Mouse (Mus musculus): ENCODE measurements at regions not wholly inside any gene's neighbourhood (a gene's known extent, or its start where the extent isn't known, plus 50 kb on each side); places are given as distances from the start of the nearest gene placed in this dataset.

DNA sequence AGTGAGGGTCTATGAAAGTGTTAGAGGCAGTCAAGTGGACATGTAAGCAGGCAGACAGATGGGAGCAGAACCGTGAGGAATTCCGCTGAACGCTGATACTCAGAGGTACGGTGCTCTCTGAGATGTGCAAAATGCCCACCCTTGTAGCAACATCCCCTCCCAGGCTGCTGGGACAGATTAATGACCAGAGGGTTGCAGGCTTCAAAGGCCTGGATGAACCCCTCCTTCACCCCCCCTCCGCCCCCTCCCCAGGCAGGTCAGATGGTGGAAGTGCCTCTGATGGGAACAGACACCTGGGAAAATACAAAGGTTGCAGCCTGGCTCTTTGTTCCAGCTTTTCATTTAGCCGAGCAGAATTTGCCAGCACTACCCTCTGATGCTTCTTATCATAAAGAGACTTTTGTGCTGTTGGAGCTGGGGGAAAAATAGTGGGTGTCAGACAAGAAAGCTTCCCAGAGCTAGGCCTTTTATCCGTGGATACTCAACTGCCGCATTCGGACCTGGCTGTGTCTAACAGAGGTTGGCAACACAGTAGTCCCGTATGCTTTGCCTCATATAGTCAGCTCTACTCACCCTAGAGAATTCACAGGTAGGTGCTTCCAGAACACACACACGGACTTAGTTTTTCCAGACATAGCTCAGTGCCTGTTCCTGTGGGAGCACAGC, 111.2 kb upstream of the Ranbp3l start:
- WGBS = 79% methylated on average over 11 of the region's 11 CpGs

DNA sequence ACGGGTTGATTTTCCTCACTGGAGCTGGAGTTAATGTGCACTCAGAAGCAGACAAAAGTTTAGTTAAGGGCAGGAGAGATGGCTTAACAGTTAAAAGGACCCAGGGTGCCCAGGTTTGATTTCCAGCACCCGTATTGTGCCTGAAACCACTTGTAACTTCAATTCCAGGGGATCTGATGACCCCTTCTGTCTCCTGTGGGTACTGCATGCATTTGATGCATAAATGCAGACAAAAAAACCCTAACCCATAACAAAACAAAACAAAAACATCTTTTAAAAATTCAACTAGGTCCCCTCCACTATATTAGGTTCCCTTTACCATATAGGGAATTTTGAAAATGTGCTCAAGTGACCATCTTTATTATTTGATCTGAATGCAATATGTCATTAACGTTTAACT, 112.2 kb upstream of the Ranbp3l start:
- H3K4me3 ChIP-seq (ENCODE audit: low read depth, low read length) = no peak overlapping the region
- WGBS = 94% methylated on average over 3 of the region's 3 CpGs
- H3K4me2 ChIP-seq (replicated peaks; ENCODE audit: low read depth) = no peak overlapping the region
- H3K36me3 ChIP-seq (ENCODE audit: control insufficient read depth, insufficient read depth) = no peaks in the 10 kb centered on the region
- TF ChIP-seq CTCF (IDR thresholded peaks at IDR 0.05; ENCODE audit: low read depth) = 0 out of 2 replicates have a peak, but pooled peaks have one; percentile 8
- no peaks in the 10 kb centered on the region for H3K27me3 ChIP-seq (replicated peaks; ENCODE audit: control insufficient read depth, insufficient read depth, low read length)
- H3K9me3 ChIP-seq (ENCODE audit: control insufficient read depth) = no peaks in the 10 kb centered on the region
- H3K27ac ChIP-seq (ENCODE audit: low read depth, low read length) = no peak overlapping the region
- no peak for ATAC-seq
- H3K4me1 ChIP-seq (replicated peaks; ENCODE audit: control insufficient read depth, insufficient read depth, low read length) = no peaks in the 10 kb centered on the region
- no peak overlapping the region for H3K9ac ChIP-seq (ENCODE audit: low read depth, low read length)

More for the DNA sequence above, 111.2 kb upstream of the Ranbp3l start:
- no peak for TF ChIP-seq CTCF (IDR thresholded peaks at IDR 0.05; ENCODE audit: low read depth)
- H3K27me3 ChIP-seq (replicated peaks; ENCODE audit: control insufficient read depth, insufficient read depth, low read length) = no peaks in the 10 kb centered on the region
- no peak overlapping the region for H3K9ac ChIP-seq (ENCODE audit: low read depth, low read length)
- no peaks in the 10 kb centered on the region for H3K36me3 ChIP-seq (ENCODE audit: control insufficient read depth, insufficient read depth)
- no peaks in the 10 kb centered on the region for H3K9me3 ChIP-seq (ENCODE audit: control insufficient read depth)
- H3K27ac ChIP-seq (ENCODE audit: low read depth, low read length) = no peak overlapping the region
- no peak overlapping the region for H3K4me2 ChIP-seq (replicated peaks; ENCODE audit: low read depth)
- ATAC-seq = no peak
- no peaks in the 10 kb centered on the region for H3K4me1 ChIP-seq (replicated peaks; ENCODE audit: control insufficient read depth, insufficient read depth, low read length)
- no peak overlapping the region for H3K4me3 ChIP-seq (ENCODE audit: low read depth, low read length)

DNA sequence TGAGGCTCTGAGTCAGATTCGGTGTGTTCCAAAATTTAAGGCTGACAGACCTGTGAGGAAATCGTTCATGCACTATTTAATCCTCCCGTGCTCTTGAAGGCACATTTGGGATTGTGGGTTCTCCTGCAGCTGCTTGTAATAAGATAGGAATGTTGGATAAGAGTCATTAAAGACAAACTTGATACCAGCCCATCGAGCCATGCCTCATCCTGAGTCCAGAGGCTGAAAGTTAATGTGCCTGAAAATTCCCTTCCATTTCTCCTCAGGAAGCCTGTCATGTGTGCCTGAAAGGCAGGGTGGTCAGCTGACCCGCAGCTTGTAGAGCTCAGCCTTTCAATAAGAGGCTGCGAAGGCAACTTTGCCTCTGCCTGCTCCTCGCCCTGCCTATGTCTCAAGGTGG, 113.4 kb upstream of the Ranbp3l start:
- WGBS = 77% methylated on average over 7 of the region's 7 CpGs
- no peak overlapping the region for H3K9ac ChIP-seq (ENCODE audit: low read depth, low read length)
- no peaks in the 10 kb centered on the region for H3K27me3 ChIP-seq (replicated peaks; ENCODE audit: control insufficient read depth, insufficient read depth, low read length)
- H3K4me3 ChIP-seq (ENCODE audit: low read depth, low read length) = no peak overlapping the region
- no peak for TF ChIP-seq CTCF (IDR thresholded peaks at IDR 0.05; ENCODE audit: low read depth)
- no peak for ATAC-seq
- H3K36me3 ChIP-seq (ENCODE audit: control insufficient read depth, insufficient read depth) = no peaks in the 10 kb centered on the region
- no peaks in the 10 kb centered on the region for H3K4me1 ChIP-seq (replicated peaks; ENCODE audit: control insufficient read depth, insufficient read depth, low read length)
- H3K4me2 ChIP-seq (replicated peaks; ENCODE audit: low read depth) = no peak overlapping the region
- H3K27ac ChIP-seq (ENCODE audit: low read depth, low read length) = no peak overlapping the region
- H3K9me3 ChIP-seq (ENCODE audit: control insufficient read depth) = no peaks in the 10 kb centered on the region

DNA sequence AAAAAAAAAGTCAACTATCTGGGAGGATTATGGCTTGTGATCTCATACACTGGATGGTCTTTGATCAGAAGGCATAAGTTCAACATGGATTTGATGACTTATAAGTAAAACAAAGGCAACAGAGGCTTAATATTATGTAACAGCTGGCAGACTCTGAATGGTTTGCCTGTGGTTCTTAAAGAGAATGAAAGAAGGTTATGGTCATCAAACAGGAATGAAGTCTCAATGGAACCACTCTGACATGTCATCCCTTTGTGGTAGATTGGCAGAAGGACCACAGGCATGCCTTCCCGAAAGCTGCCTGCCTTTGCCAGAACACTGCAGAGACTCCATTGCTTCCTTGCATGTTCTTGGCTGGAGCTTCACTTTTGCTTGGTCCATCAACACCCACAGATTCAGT, 116.8 kb upstream of the Ranbp3l start:
- 93% methylated on average over 1 of the region's 1 CpGs for WGBS
- TF ChIP-seq CTCF (IDR thresholded peaks at IDR 0.05; ENCODE audit: low read depth) = no peak

DNA sequence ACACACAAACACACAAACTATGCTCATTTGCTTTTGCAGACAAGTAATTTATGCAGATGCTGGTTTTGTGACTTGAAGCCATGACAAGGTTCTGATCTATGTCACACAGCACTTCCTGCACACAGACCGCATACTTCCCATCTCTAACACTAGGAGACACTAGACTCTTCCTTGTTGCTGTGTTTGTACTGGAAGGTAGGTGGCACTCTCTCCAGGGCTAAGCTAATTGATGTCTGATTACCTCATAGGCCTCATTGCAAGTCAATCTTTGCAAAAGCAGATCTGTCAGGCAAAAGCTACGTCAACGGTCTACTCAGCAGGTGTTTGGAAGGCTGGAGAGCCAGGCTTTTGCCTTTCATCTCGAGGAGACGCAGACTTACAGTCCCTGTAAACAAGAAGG, 118.3 kb upstream of the Ranbp3l start:
- Histone ChIP-seq H3K4me1 (replicated peaks; ENCODE audit: control insufficient read depth, insufficient read depth, low read length) (no peaks in the 10 kb centered on the region), H3K9me3 (ENCODE audit: control insufficient read depth) (no peaks in the 10 kb centered on the region), H3K27ac (ENCODE audit: low read depth, low read length) (no peak overlapping the region), H3K4me3 (ENCODE audit: low read depth, low read length) (no peak overlapping the region), H3K27me3 (replicated peaks; ENCODE audit: control insufficient read depth, insufficient read depth, low read length) (no peaks in the 10 kb centered on the region), H3K36me3 (ENCODE audit: control insufficient read depth, insufficient read depth) (no peaks in the 10 kb centered on the region), H3K4me2 (replicated peaks; ENCODE audit: low read depth) (no peak overlapping the region), H3K9ac (ENCODE audit: low read depth, low read length) (no peak overlapping the region)
- no peak for ATAC-seq
- TF ChIP-seq CTCF (IDR thresholded peaks at IDR 0.05; ENCODE audit: low read depth) = peak; percentile 68
- 73% methylated on average over 5 of the region's 5 CpGs for WGBS

More for the DNA sequence above, 116.8 kb upstream of the Ranbp3l start:
- no peaks in the 10 kb centered on the region for H3K27me3 ChIP-seq (replicated peaks; ENCODE audit: control insufficient read depth, insufficient read depth, low read length)
- H3K27ac ChIP-seq (ENCODE audit: low read depth, low read length) = no peak overlapping the region
- H3K4me3 ChIP-seq (ENCODE audit: low read depth, low read length) = no peak overlapping the region
- ATAC-seq = no peak
- H3K9me3 ChIP-seq (ENCODE audit: control insufficient read depth) = no peaks in the 10 kb centered on the region
- no peak overlapping the region for H3K9ac ChIP-seq (ENCODE audit: low read depth, low read length)
- no peak overlapping the region for H3K4me2 ChIP-seq (replicated peaks; ENCODE audit: low read depth)
- H3K4me1 ChIP-seq (replicated peaks; ENCODE audit: control insufficient read depth, insufficient read depth, low read length) = no peaks in the 10 kb centered on the region
- H3K36me3 ChIP-seq (ENCODE audit: control insufficient read depth, insufficient read depth) = no peaks in the 10 kb centered on the region

DNA sequence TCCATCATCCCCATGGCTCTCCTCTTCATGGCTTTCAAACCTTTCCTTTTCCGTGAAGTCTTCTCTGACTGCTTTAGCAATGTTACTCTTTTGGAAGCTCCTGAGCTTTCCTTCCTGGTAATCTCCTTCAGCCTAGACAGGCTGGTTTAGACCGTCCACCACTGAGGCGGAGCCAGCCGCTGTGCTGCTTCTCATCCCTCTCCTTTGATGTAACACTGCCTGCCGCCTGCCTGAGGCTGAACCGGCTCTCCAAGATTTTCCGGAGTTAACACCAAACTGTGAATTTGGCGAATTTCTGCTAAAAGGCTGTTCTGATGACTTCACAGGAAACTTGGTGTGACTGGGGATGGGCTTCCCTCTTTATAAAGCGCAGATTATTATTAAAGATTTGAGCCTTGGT, 125.6 kb upstream of the Ranbp3l start:
- no peaks in the 10 kb centered on the region for H3K9me3 ChIP-seq (ENCODE audit: control insufficient read depth)
- no peak for TF ChIP-seq CTCF (IDR thresholded peaks at IDR 0.05; ENCODE audit: low read depth)
- ATAC-seq = no peak
- H3K9ac ChIP-seq (ENCODE audit: low read depth, low read length) = no peak overlapping the region
- H3K4me1 ChIP-seq (replicated peaks; ENCODE audit: control insufficient read depth, insufficient read depth, low read length) = no peaks in the 10 kb centered on the region
- 28% methylated on average over 9 of the region's 9 CpGs for WGBS
- H3K36me3 ChIP-seq (ENCODE audit: control insufficient read depth, insufficient read depth) = no peaks in the 10 kb centered on the region
- H3K27me3 ChIP-seq (replicated peaks; ENCODE audit: control insufficient read depth, insufficient read depth, low read length) = no peaks in the 10 kb centered on the region
- H3K4me2 ChIP-seq (replicated peaks; ENCODE audit: low read depth) = no peak overlapping the region
- no peak overlapping the region for H3K4me3 ChIP-seq (ENCODE audit: low read depth, low read length)
- H3K27ac ChIP-seq (ENCODE audit: low read depth, low read length) = no peak overlapping the region

DNA sequence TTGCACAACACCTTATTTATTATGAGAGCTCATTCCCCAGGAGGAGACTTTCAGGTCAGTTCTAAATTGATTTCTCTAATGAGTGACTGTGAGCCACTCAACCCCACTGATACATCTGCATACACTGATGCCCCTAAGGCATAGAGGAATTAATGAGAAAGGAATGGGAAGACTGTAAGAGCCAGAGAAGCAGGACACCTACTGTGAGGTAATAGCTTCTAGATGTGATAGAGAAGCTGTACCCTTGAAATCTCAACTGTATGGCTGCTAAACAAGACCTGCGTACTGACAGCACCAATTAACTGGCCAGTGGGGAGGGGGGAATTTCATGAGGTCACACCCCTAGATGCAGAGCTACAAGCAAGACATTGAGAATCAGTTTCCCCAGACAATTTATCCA, 128.3 kb upstream of the Ranbp3l start:
- no peak for TF ChIP-seq CTCF (IDR thresholded peaks at IDR 0.05; ENCODE audit: low read depth)
- ATAC-seq = no peak
- H3K4me3 ChIP-seq (ENCODE audit: low read depth, low read length) = no peak overlapping the region
- WGBS = 86% methylated on average over 1 of the region's 1 CpGs
- H3K36me3 ChIP-seq (ENCODE audit: control insufficient read depth, insufficient read depth) = no peaks in the 10 kb centered on the region
- H3K4me2 ChIP-seq (replicated peaks; ENCODE audit: low read depth) = no peak overlapping the region
- no peak overlapping the region for H3K9ac ChIP-seq (ENCODE audit: low read depth, low read length)
- no peak overlapping the region for H3K27ac ChIP-seq (ENCODE audit: low read depth, low read length)
- no peaks in the 10 kb centered on the region for H3K27me3 ChIP-seq (replicated peaks; ENCODE audit: control insufficient read depth, insufficient read depth, low read length)
- H3K4me1 ChIP-seq (replicated peaks; ENCODE audit: control insufficient read depth, insufficient read depth, low read length) = no peaks in the 10 kb centered on the region
- H3K9me3 ChIP-seq (ENCODE audit: control insufficient read depth) = no peaks in the 10 kb centered on the region

Measured in intestine, postnatal 0 days (tissue).